Mouse (Mus musculus): ENCODE data around the gene Micu2.

DNA sequence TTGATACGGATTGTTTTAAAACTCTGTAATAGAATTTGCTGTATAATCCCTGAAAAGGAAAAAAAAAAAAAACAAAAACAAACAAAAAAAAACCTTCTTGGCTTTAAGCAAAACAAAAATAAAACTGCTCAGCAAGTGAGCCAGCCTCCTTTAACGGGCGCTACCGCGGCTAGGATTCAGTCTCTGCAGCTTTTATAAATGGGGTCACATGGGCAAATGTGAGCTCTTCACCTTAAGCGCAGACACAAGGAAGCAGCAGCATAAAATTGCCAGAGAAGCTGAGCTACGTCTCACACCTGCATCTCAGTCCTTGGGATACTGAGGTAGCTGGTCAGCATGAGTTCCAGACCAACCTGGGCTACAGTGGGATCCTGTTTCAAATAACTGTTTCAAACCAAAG is 16.6 kb downstream of the Micu2 start:
- TF ChIP-seq GATA1 (IDR thresholded peaks at IDR 0.05; ENCODE audit: borderline replicate concordance, low read length) (no peak), FLI1 (IDR thresholded peaks at IDR 0.05; ENCODE audit: low read length) (no peak)
